Mouse (Mus musculus): ENCODE data around the gene Dnase2a. TPM values are rescaled to one million over a fixed set of nuclear protein-coding genes. Genes with fewer than 3 reads are reported as not detected.

The Dnase2a gene
- polyA plus RNA-seq, 2 experiments, result 8.4 to 9.6 TPM

- H3K4me3 ChIP-seq (ENCODE audit: insufficient read depth in 1 of 2, low read depth in 2 of 2, low read length in 2 of 2), result no peak overlapping the region
- no peak overlapping the region for H3K9ac ChIP-seq (replicated peaks)
- no peak overlapping the region for H3K4me2 ChIP-seq (ENCODE audit: low read depth)
- no peak for DNase-seq (ENCODE audit: low read depth in 3 of 3, low spot score in 3 of 3)
- no peak for TF ChIP-seq EP300 (IDR thresholded peaks at IDR 0.05; ENCODE audit: low read depth)
- ATAC-seq (ENCODE audit: insufficient read depth), result no peak
- H3K36me3 ChIP-seq (replicated peaks; ENCODE audit: control insufficient read depth, insufficient read depth, low read depth), result no peaks in the 10 kb centered on the region; the same call in 1 of the 2 replicates
- peaks cover 6% of the 10 kb centered on the region for H3K27me3 ChIP-seq (ENCODE audit: control insufficient read depth, insufficient read depth, low read length)
- 90% methylated on average over 9 of the region's 9 CpGs for WGBS (ENCODE audit: insufficient replicate concordance)
- H3K27ac ChIP-seq, result no peak overlapping the region
- H3K4me1 ChIP-seq (replicated peaks; ENCODE audit: control insufficient read depth in 2 of 2, insufficient read depth in 2 of 2, low read length in 1 of 2), result peaks cover 3 to 18% of the 10 kb centered on the region in 2 experiments; a peak in 3 of 4 replicates
- H3K9me3 ChIP-seq (ENCODE audit: control insufficient read depth, low read length), result no peaks in the 10 kb centered on the region
Observed at GRCm38 (mm10) chr8:84911854-84912253, 3.5 kb downstream of the Dnase2a start.

GRCm38 (mm10) chr8:84912391-84912790 is 4.0 kb downstream of the Dnase2a start:
- TF ChIP-seq EP300 (IDR thresholded peaks at IDR 0.05; ENCODE audit: low read depth), result no peak
- TF ChIP-seq CTCF (IDR thresholded peaks at IDR 0.05; ENCODE audit: low read depth), result 0 out of 2 replicates have a peak, but pooled peaks have one; percentile 2
- Histone ChIP-seq H3K27me3 (ENCODE audit: control insufficient read depth, insufficient read depth, low read length) (peaks cover 6% of the 10 kb centered on the region), H3K9ac (replicated peaks) (no peak overlapping the region), H3K4me3 (ENCODE audit: insufficient read depth in 1 of 2, low read depth in 2 of 2, low read length in 2 of 2) (peak overlapping the region in 1 of 2 experiments; percentile 40; a peak in 3 of 4 replicates), H3K36me3 (replicated peaks; ENCODE audit: control insufficient read depth, insufficient read depth, low read depth) (no peaks in the 10 kb centered on the region; the same call in 1 of the 2 replicates), H3K4me1 (replicated peaks; ENCODE audit: control insufficient read depth in 2 of 2, insufficient read depth in 2 of 2, low read length in 1 of 2) (peaks cover 3 to 18% of the 10 kb centered on the region in 2 experiments; a peak in 3 of 4 replicates), H3K4me2 (ENCODE audit: low read depth) (peak overlapping the region; percentile 61), H3K27ac (no peak overlapping the region), H3K9me3 (ENCODE audit: control insufficient read depth, low read length) (no peaks in the 10 kb centered on the region)
- DNase-seq (ENCODE audit: low read depth in 3 of 3, low spot score in 3 of 3), result no peak
- 35% methylated on average over 27 of the region's 27 CpGs for WGBS (ENCODE audit: insufficient replicate concordance)
- ATAC-seq (ENCODE audit: insufficient read depth), result no peak

GRCm38 (mm10) chr8:84912895-84913501 is 4.6 kb downstream of the Dnase2a start:
- no peak for TF ChIP-seq EP300 (IDR thresholded peaks at IDR 0.05; ENCODE audit: low read depth)
- 0 out of 2 replicates have a peak, but pooled peaks have one; percentile 14 for TF ChIP-seq CTCF (IDR thresholded peaks at IDR 0.05; ENCODE audit: low read depth)
- WGBS (ENCODE audit: insufficient replicate concordance), result under 1% methylated on average over 55 of the region's 55 CpGs
- ATAC-seq (ENCODE audit: insufficient read depth), result peak; percentile 59
- Histone ChIP-seq H3K27ac (no peak overlapping the region), H3K9me3 (ENCODE audit: control insufficient read depth, low read length) (no peaks in the 10 kb centered on the region), H3K9ac (replicated peaks) (peak overlapping the region; percentile 15), H3K36me3 (replicated peaks; ENCODE audit: control insufficient read depth, insufficient read depth, low read depth) (no peaks in the 10 kb centered on the region; the same call in 1 of the 2 replicates), H3K27me3 (ENCODE audit: control insufficient read depth, insufficient read depth, low read length) (peaks cover 6% of the 10 kb centered on the region), H3K4me1 (replicated peaks; ENCODE audit: control insufficient read depth in 2 of 2, insufficient read depth in 2 of 2, low read length in 1 of 2) (peaks cover 3 to 15% of the 10 kb centered on the region in 2 experiments; a peak in 3 of 4 replicates), H3K4me3 (ENCODE audit: insufficient read depth in 1 of 2, low read depth in 2 of 2, low read length in 2 of 2) (peak overlapping the region; percentile 40 to 54), H3K4me2 (ENCODE audit: low read depth) (peak overlapping the region; percentile 61)
- peak; percentile 71 to 78 (median 77) for DNase-seq (ENCODE audit: low read depth in 3 of 3, low spot score in 3 of 3)

- H3K4me1 ChIP-seq (replicated peaks; ENCODE audit: control insufficient read depth in 2 of 2, insufficient read depth in 2 of 2, low read length in 1 of 2), result peaks cover 3 to 13% of the 10 kb centered on the region in 2 experiments; a peak in 3 of 4 replicates
- peak overlapping the region; percentile 40 to 54 for H3K4me3 ChIP-seq (ENCODE audit: insufficient read depth in 1 of 2, low read depth in 2 of 2, low read length in 2 of 2)
- peak overlapping the region; percentile 15 for H3K9ac ChIP-seq (replicated peaks)
- TF ChIP-seq CTCF (IDR thresholded peaks at IDR 0.05; ENCODE audit: low read depth) (no peak), EP300 (IDR thresholded peaks at IDR 0.05; ENCODE audit: low read depth) (no peak)
- 8% methylated on average over 9 of the region's 9 CpGs for WGBS (ENCODE audit: insufficient replicate concordance)
- peak overlapping the region; percentile 61 for H3K4me2 ChIP-seq (ENCODE audit: low read depth)
- no peaks in the 10 kb centered on the region for H3K9me3 ChIP-seq (ENCODE audit: control insufficient read depth, low read length)
- no peak for DNase-seq (ENCODE audit: low read depth in 3 of 3, low spot score in 3 of 3)
- peaks cover 9% of the 10 kb centered on the region for H3K27me3 ChIP-seq (ENCODE audit: control insufficient read depth, insufficient read depth, low read length)
- no peaks in the 10 kb centered on the region; the same call in 1 of the 2 replicates for H3K36me3 ChIP-seq (replicated peaks; ENCODE audit: control insufficient read depth, insufficient read depth, low read depth)
- no peak overlapping the region; the same call in 1 of the 2 replicates for H3K27ac ChIP-seq
- no peak for ATAC-seq (ENCODE audit: insufficient read depth)
Observed at GRCm38 (mm10) chr8:84913502-84913900, 5.1 kb downstream of the Dnase2a start.

- H3K4me2 ChIP-seq (ENCODE audit: low read depth), result peak overlapping the region; percentile 61
- peak overlapping the region in 1 of 2 experiments; percentile 40; a peak in 1 of 4 replicates for H3K4me3 ChIP-seq (ENCODE audit: insufficient read depth in 1 of 2, low read depth in 2 of 2, low read length in 2 of 2)
- H3K9ac ChIP-seq (replicated peaks), result no peak overlapping the region
- WGBS (ENCODE audit: insufficient replicate concordance), result 18% methylated on average over 4 of the region's 4 CpGs
- DNase-seq (ENCODE audit: low read depth in 3 of 3, low spot score in 3 of 3) (peak; percentile 73 to 76 (median 76)), ATAC-seq (ENCODE audit: insufficient read depth) (no peak; the same call in 1 of the 2 replicates)
- H3K27ac ChIP-seq, result no peak overlapping the region; the same call in 1 of the 2 replicates
- TF ChIP-seq EP300 (IDR thresholded peaks at IDR 0.05; ENCODE audit: low read depth) (no peak), CTCF (IDR thresholded peaks at IDR 0.05; ENCODE audit: low read depth) (peak; percentile 76)
- H3K27me3 ChIP-seq (ENCODE audit: control insufficient read depth, insufficient read depth, low read length), result peaks cover 11% of the 10 kb centered on the region
- H3K4me1 ChIP-seq (replicated peaks; ENCODE audit: control insufficient read depth in 2 of 2, insufficient read depth in 2 of 2, low read length in 1 of 2), result peaks cover 3 to 13% of the 10 kb centered on the region in 2 experiments; a peak in 3 of 4 replicates
- no peaks in the 10 kb centered on the region; the same call in 1 of the 2 replicates for H3K36me3 ChIP-seq (replicated peaks; ENCODE audit: control insufficient read depth, insufficient read depth, low read depth)
- H3K9me3 ChIP-seq (ENCODE audit: control insufficient read depth, low read length), result no peaks in the 10 kb centered on the region
Observed at GRCm38 (mm10) chr8:84913960-84914359, 5.6 kb downstream of the Dnase2a start.

Measured in liver, embryonic 14.5 days (tissue).